Mouse (Mus musculus) testis, adult 2 months (tissue): ENCODE data around the gene Igsf8. TPM values are rescaled to one million over a fixed set of nuclear protein-coding genes. Genes with fewer than 3 reads are reported as not detected.
"Not testable (repeated sequence)": the region's sequence is repeated elsewhere in the genome, so short reads cannot be mapped to it uniquely, and the experiment has no call there.

Experiments
- H3K27ac ChIP-seq: fragments of 200-500 bp; 2 replicates; pipeline ENCODE4 v1.5.1; 2012; ENCODE audit warnings: low read depth, low read length; ENCODE audit not compliant: control insufficient read depth, insufficient read depth
- H3K27me3 ChIP-seq: fragments of 200-500 bp; 2 replicates; pipeline ENCODE4 v1.6.1; 2012; ENCODE audit warnings: mild to moderate bottlenecking, low read length, moderate library complexity; ENCODE audit not compliant: control insufficient read depth, insufficient read depth
- H3K36me3 ChIP-seq: fragments of 200-500 bp; 2 replicates; pipeline ENCODE4 v1.6.1; 2012; ENCODE audit warnings: mild to moderate bottlenecking, low read length; ENCODE audit not compliant: control insufficient read depth, insufficient read depth
- H3K4me1 ChIP-seq: fragments of 200-500 bp; 2 replicates; pipeline ENCODE4 v1.6.1; 2012; ENCODE audit warnings: low read length; ENCODE audit not compliant: control insufficient read depth, insufficient read depth
- H3K4me3 ChIP-seq: fragments of 200-500 bp; 2 replicates; pipeline ENCODE4 v1.5.1; 2012; ENCODE audit warnings: low read depth, mild to moderate bottlenecking, low read length, moderate library complexity, mixed read lengths; ENCODE audit not compliant: control insufficient read depth
- CTCF ChIP-seq: fragments of 200-500 bp; IDR thresholded peaks from 2 replicates; pipeline ENCODE4 v1.5.1; 2012; ENCODE audit warnings: low read depth, mild to moderate bottlenecking, inconsistent platforms, low read length, moderate library complexity; ENCODE audit not compliant: control insufficient read depth, insufficient read depth, insufficient replicate concordance
- POLR2A ChIP-seq: fragments of 200-500 bp; IDR thresholded peaks from 2 replicates; pipeline ENCODE4 v1.6.1; 2012; ENCODE audit warnings: low read depth, mild to moderate bottlenecking, inconsistent platforms, low read length, moderate library complexity; ENCODE audit not compliant: control insufficient read depth
- polyA plus RNA-seq: library from polyadenylated mRNA; depleted of rRNA; stranded (reverse); fragments of >200 nt; gene quantifications from 2 replicates; pipeline ENCODE4 v1.2.3, GENCODE M21; 2012

Gene Igsf8
- polyA plus RNA-seq, 1 experiment = 52.2 TPM

- TF ChIP-seq POLR2A (no peak), CTCF (no peak)
- H3K27ac ChIP-seq = no peak overlapping the region
- H3K36me3 ChIP-seq = no peaks in the 10 kb centered on the region
- H3K4me1 ChIP-seq = peaks cover 6% of the 10 kb centered on the region
- H3K27me3 ChIP-seq = no peaks in the 10 kb centered on the region
- no peak overlapping the region for H3K4me3 ChIP-seq
Observed at GRCm38 (mm10) chr1:172220414-172220813, 41.0 kb upstream of the Igsf8 start.

GRCm38 (mm10) chr1:172221297-172222063 lies 40.0 kb upstream of the Igsf8 start:
- Histone ChIP-seq H3K4me1 (peaks cover 6% of the 10 kb centered on the region), H3K27ac (no peak overlapping the region), H3K36me3 (no peaks in the 10 kb centered on the region), H3K4me3 (no peak overlapping the region), H3K27me3 (no peaks in the 10 kb centered on the region)
- TF ChIP-seq CTCF = no peak

DNA sequence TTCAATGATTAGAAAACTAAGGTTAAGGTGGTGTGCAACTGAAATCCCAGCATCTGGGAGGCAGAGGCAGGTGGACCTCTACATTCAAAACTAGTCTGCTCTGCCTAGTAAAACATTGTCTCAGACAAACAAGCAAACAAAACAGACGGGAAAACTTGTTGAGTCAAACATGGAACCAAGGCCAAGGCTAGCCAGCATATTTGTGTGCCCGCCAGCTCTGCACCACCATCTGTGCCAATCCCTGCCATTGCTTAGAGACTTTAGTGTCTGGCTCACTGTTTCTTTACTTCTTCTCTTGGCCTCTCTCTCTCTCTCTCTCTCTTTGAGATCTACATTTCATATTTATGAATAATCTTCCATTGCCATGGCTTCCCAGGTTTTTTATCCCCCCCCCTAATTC lies 33.2 kb upstream of the Igsf8 start:
- Histone ChIP-seq H3K4me3 (no peak overlapping the region), H3K27me3 (no peaks in the 10 kb centered on the region), H3K36me3 (no peaks in the 10 kb centered on the region), H3K27ac (no peak overlapping the region), H3K4me1 (no peaks in the 10 kb centered on the region)
- no peak for TF ChIP-seq POLR2A
- TF ChIP-seq CTCF = no peak

DNA sequence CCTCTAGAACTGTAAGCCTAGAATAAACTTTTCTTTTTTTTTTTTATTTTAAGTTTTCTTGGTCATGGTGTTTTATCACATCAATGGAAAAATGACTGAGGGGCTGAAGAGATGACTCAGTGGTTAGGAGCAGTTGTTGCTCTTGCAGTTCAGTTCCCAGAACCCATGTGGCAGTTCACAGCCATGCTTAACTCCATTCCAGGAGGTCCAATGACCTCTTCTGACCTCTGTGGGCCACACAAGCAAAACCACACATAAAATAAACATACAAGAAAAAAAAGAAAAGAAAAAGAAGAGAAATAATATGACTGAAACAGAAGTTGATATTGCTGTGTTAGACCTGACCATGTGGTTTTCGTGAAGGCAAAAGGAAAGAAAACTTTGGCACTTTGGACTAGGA lies 32.2 kb upstream of the Igsf8 start:
- Histone ChIP-seq H3K4me1 (no peaks in the 10 kb centered on the region), H3K27ac (no peak overlapping the region), H3K4me3 (no peak overlapping the region), H3K36me3 (no peaks in the 10 kb centered on the region), H3K27me3 (no peaks in the 10 kb centered on the region)
- TF ChIP-seq CTCF (no peak), POLR2A (no peak)

GRCm38 (mm10) chr1:172240945-172241708 lies 20.3 kb upstream of the Igsf8 start:
- no peaks in the 10 kb centered on the region for H3K27me3 ChIP-seq
- H3K27ac ChIP-seq = no peak overlapping the region
- no peaks in the 10 kb centered on the region for H3K36me3 ChIP-seq
- no peak for TF ChIP-seq CTCF
- no peak for TF ChIP-seq POLR2A
- H3K4me1 ChIP-seq = peaks cover 5% of the 10 kb centered on the region
- no peak overlapping the region for H3K4me3 ChIP-seq

- no peak overlapping the region for H3K27ac ChIP-seq
Observed at GRCm38 (mm10) chr1:172242401-172242800, 19.0 kb upstream of the Igsf8 start.

DNA sequence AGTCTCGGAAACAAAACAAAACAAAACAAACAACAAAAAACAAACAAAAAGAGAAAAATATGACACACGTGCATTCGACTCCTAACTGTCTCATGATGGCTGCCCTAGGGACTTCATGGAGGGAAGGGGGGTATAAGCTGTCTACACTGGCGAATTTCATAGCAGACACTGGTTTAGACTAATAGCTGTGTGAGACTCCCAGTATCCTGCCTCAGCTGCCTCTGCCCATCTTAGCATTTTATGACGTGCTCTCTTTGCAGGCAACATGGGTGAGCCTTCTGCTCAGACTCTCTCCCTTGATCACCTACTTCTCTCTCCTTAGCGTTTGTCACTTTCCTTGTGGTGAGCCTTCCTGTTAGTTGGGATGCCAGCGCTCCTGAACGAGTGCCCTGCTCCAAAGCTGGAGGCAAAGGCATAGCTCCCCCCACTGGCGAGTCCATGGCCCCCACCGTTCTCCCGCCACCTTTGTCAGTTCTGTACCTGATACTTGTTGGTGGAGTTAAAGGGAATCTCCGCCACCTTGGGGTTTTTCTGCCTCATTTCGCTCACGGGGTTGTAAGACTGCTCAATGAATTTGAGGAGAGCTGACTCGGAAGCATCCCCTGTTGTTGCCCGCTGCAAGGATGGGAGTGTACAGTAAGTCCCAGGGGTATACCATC lies 17.8 kb upstream of the Igsf8 start:
- Histone ChIP-seq H3K27ac (no peak overlapping the region), H3K27me3 (no peaks in the 10 kb centered on the region), H3K4me3 (no peak overlapping the region)

More at GRCm38 (mm10) chr1:172242401-172242800, 19.0 kb upstream of the Igsf8 start:
- Histone ChIP-seq H3K4me3 (no peak overlapping the region), H3K36me3 (no peaks in the 10 kb centered on the region), H3K4me1 (peaks cover 4% of the 10 kb centered on the region), H3K27me3 (no peaks in the 10 kb centered on the region)
- TF ChIP-seq POLR2A (no peak), CTCF (no peak)

DNA sequence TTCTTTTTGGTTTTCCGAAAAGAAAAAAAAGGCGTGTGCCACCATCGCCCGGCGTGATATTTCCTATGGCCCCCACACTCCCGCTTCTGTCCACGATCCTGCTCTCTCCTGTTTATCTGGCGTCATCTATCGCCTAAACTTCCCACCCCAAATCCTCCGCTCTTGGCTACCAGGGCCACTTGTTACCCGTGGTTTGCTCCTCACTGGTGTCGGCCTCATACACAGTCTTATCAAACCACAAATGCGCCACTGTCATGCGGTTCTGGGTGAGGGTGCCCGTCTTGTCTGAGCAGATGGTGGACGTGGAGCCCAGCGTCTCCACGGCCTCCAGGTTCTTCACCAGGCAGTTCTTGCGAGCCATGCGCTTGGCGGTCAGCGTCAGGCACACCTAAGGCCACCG lies 16.8 kb upstream of the Igsf8 start:
- not testable (repeated sequence) for H3K27ac ChIP-seq, H3K36me3 ChIP-seq, H3K27me3 ChIP-seq, H3K4me3 ChIP-seq, H3K4me1 ChIP-seq

More for the DNA sequence above, 17.8 kb upstream of the Igsf8 start:
- no peaks in the 10 kb centered on the region for H3K36me3 ChIP-seq
- H3K4me1 ChIP-seq = peaks cover 4% of the 10 kb centered on the region
- TF ChIP-seq POLR2A (no peak), CTCF (no peak)
